Mouse (Mus musculus): ENCODE results near the gene Stoml1.

The Stoml1 gene

GRCm38 (mm10) chr9:58232374-58232773, 20.6 kb upstream of the Stoml1 start:
- in situ Hi-C loops (cut with MboI; ENCODE audit: unreplicated experiment in 2 of 2) = no loop called here

- in situ Hi-C loops (cut with MboI; ENCODE audit: unreplicated experiment in 2 of 2) = no loop called here
These were observed 18.4 kb upstream of the Stoml1 start for GRCm38 (mm10) chr9:58234502-58235015.

GRCm38 (mm10) chr9:58241780-58242485, 11.0 kb upstream of the Stoml1 start:
- in situ Hi-C loops (cut with MboI; ENCODE audit: unreplicated experiment in 2 of 2) = no loop called here

- in situ Hi-C loops (cut with MboI; ENCODE audit: unreplicated experiment in 2 of 2) = no loop called here
These were observed 10.3 kb upstream of the Stoml1 start for GRCm38 (mm10) chr9:58242696-58243095.

- in situ Hi-C loops (cut with MboI; ENCODE audit: unreplicated experiment in 2 of 2) = no loop called here
These were observed 9.3 kb upstream of the Stoml1 start for GRCm38 (mm10) chr9:58243696-58244095.

- in situ Hi-C loops (cut with MboI; ENCODE audit: unreplicated experiment in 2 of 2) = no loop called here
These were observed 6.8 kb upstream of the Stoml1 start for GRCm38 (mm10) chr9:58246083-58246591.

GRCm38 (mm10) chr9:58247064-58247759, 5.8 kb upstream of the Stoml1 start:
- in situ Hi-C loops (cut with MboI; ENCODE audit: unreplicated experiment in 2 of 2) = no loop called here

- in situ Hi-C loops (cut with MboI; ENCODE audit: unreplicated experiment in 2 of 2) = no loop called here
These were observed 4.1 kb upstream of the Stoml1 start for GRCm38 (mm10) chr9:58248746-58249413.

GRCm38 (mm10) chr9:58249592-58250192, 3.3 kb upstream of the Stoml1 start, which contains the start of gene Pml:
TSS of gene Pml (minus strand) at chr9:58249786.
- in situ Hi-C loops (cut with MboI; ENCODE audit: unreplicated experiment in 2 of 2) = loop anchor here (25.0 kb wide), 2 partner anchors 412 to 437 kb away; partner anchors contain the start of gene Arid3b (in 1 of the 2)

- in situ Hi-C loops (cut with MboI; ENCODE audit: unreplicated experiment in 2 of 2) = loop anchor here (25.0 kb wide), 2 partner anchors 413 to 438 kb away; partner anchors contain the start of gene Arid3b (in 1 of the 2)
These were observed 2.6 kb upstream of the Stoml1 start for GRCm38 (mm10) chr9:58250322-58250721.

- in situ Hi-C loops (cut with MboI; ENCODE audit: unreplicated experiment in 2 of 2) = loop anchor here (25.0 kb wide), 2 partner anchors 413 to 438 kb away; partner anchors contain the start of gene Arid3b (in 1 of the 2)
These were observed 2.2 kb upstream of the Stoml1 start for GRCm38 (mm10) chr9:58250730-58251129.

- in situ Hi-C loops (cut with MboI; ENCODE audit: unreplicated experiment in 2 of 2) = loop anchor here (25.0 kb wide), 2 partner anchors 416 to 441 kb away; partner anchors contain the start of gene Arid3b (in 1 of the 2)
These were observed 800 bp downstream of the Stoml1 start for GRCm38 (mm10) chr9:58253805-58254122.

- in situ Hi-C loops (cut with MboI; ENCODE audit: unreplicated experiment in 2 of 2) = loop anchor here (25.0 kb wide), 2 partner anchors 418 to 443 kb away; partner anchors contain the start of gene Arid3b (in 1 of the 2)
These were observed 2.1 kb downstream of the Stoml1 start for GRCm38 (mm10) chr9:58255105-58255504.

- in situ Hi-C loops (cut with MboI; ENCODE audit: unreplicated experiment in 2 of 2) = loop anchor here (25.0 kb wide), 2 partner anchors 419 to 444 kb away; partner anchors contain the start of gene Arid3b (in 1 of the 2)
These were observed 3.0 kb downstream of the Stoml1 start for GRCm38 (mm10) chr9:58255704-58256685.

GRCm38 (mm10) chr9:58262507-58262906, 9.5 kb downstream of the Stoml1 start:
- in situ Hi-C loops (cut with MboI; ENCODE audit: unreplicated experiment in 2 of 2) = loop anchor here (10.0 to 25.0 kb wide), 3 partner anchors 425 to 618 kb away; partner anchors contain the start of gene Arid3b (in 1 of the 2)

GRCm38 (mm10) chr9:58265368-58265767, 12.4 kb downstream of the Stoml1 start:
- in situ Hi-C loops (cut with MboI; ENCODE audit: unreplicated experiment in 2 of 2) = loop anchor here (10.0 to 25.0 kb wide), 3 partner anchors 428 to 621 kb away; partner anchors contain the start of gene Arid3b (in 1 of the 2)

- in situ Hi-C loops (cut with MboI; ENCODE audit: unreplicated experiment in 2 of 2) = loop anchor here (10.0 to 25.0 kb wide), 3 partner anchors 429 to 622 kb away; partner anchors contain the start of gene Arid3b (in 1 of the 2)
These were observed 13.6 kb downstream of the Stoml1 start for GRCm38 (mm10) chr9:58266571-58267011.

- in situ Hi-C loops (cut with MboI; ENCODE audit: unreplicated experiment in 2 of 2) = loop anchor here (10.0 to 25.0 kb wide), 3 partner anchors 430 to 622 kb away; partner anchors contain the start of gene Arid3b (in 1 of the 2)
These were observed 14.1 kb downstream of the Stoml1 start for GRCm38 (mm10) chr9:58267046-58267445.

Measured in v-Abl transformed pro-B cells (cell line).